Mouse (Mus musculus) myocyte (in vitro differentiated cells): ENCODE data around the gene Hoxa4. TPM values are rescaled to one million over a fixed set of nuclear protein-coding genes. Genes with fewer than 3 reads are reported as not detected.
A peak's percentile ranks its signal among the peaks of the same experiment; 100 is the strongest.

Experiments
- H3K27me3 ChIP-seq: one replicate; pipeline ENCODE4 v1.6.1; 2011; ENCODE audit not compliant: control insufficient read depth, insufficient read depth, insufficient read length
- H3K36me3 ChIP-seq: one replicate; pipeline ENCODE4 v1.6.1; 2011; ENCODE audit not compliant: control insufficient read depth, insufficient read depth
- H3K4me2 ChIP-seq: one replicate; pipeline ENCODE4 v1.6.1; 2011; ENCODE audit warnings: low read depth, control low read depth
- H3K4me3 ChIP-seq: one replicate; pipeline ENCODE4 v1.5.1; 2011; ENCODE audit warnings: mild to moderate bottlenecking, control low read depth, moderate library complexity
- H3K79me2 ChIP-seq: one replicate; pipeline ENCODE4 v1.6.1; 2011; ENCODE audit not compliant: control insufficient read depth, insufficient read depth
- H3ac ChIP-seq: one replicate; pipeline ENCODE4 v1.6.1; 2011; ENCODE audit not compliant: control insufficient read depth, insufficient read length
- CEBPB ChIP-seq: IDR thresholded peaks from 2 replicates; pipeline ENCODE4 v1.6.1; 2011; ENCODE audit warnings: mild to moderate bottlenecking, moderate library complexity; ENCODE audit not compliant: poor library complexity, insufficient read depth, severe bottlenecking
- E2F4 ChIP-seq: IDR thresholded peaks from one replicate; pipeline ENCODE4 v1.6.1; 2011; ENCODE audit warnings: mild to moderate bottlenecking, control low read depth, moderate library complexity; ENCODE audit not compliant: insufficient read depth
- MAX ChIP-seq: IDR thresholded peaks from one replicate; pipeline ENCODE4 v1.6.1; 2011; ENCODE audit warnings: low read depth, mild to moderate bottlenecking, control low read depth
- MYOD1 ChIP-seq, 3 experiments: IDR thresholded peaks; one replicate each; pipeline ENCODE4 v1.6.1; 2011; ENCODE audit warnings: control low read depth in 2 of 3, low read depth in 2 of 3, mild to moderate bottlenecking in 2 of 3, moderate library complexity in 1 of 3; ENCODE audit not compliant: insufficient read length in 2 of 3, control insufficient read depth in 1 of 3
- MYOG ChIP-seq, 3 experiments: IDR thresholded peaks; one replicate each; pipeline ENCODE4 v1.6.1; 2011; ENCODE audit warnings: control low read depth in 2 of 3, low read depth in 2 of 3, mild to moderate bottlenecking in 2 of 3; ENCODE audit not compliant: insufficient read length in 2 of 3, control insufficient read depth in 1 of 3, insufficient read depth in 1 of 3
- POLR2A ChIP-seq: IDR thresholded peaks from one replicate; pipeline ENCODE4 v1.6.1; 2011; ENCODE audit warnings: low read depth, mild to moderate bottlenecking, control low read depth, moderate library complexity; ENCODE audit not compliant: insufficient read length
- POLR2AphosphoS2 ChIP-seq: IDR thresholded peaks from one replicate; pipeline ENCODE4 v1.6.1; 2011; ENCODE audit warnings: low read depth, control low read depth; ENCODE audit not compliant: insufficient read length
- REST ChIP-seq: IDR thresholded peaks from one replicate; pipeline ENCODE4 v1.6.1; 2011; ENCODE audit warnings: mild to moderate bottlenecking, control low read depth, moderate library complexity; ENCODE audit not compliant: insufficient read depth, insufficient read length
- SRF ChIP-seq: IDR thresholded peaks from one replicate; pipeline ENCODE4 v1.6.1; 2011; ENCODE audit warnings: low read depth; ENCODE audit not compliant: control insufficient read depth, insufficient read length
- TCF12 ChIP-seq: IDR thresholded peaks from one replicate; pipeline ENCODE4 v1.6.1; 2011; ENCODE audit warnings: mild to moderate bottlenecking, control low read depth; ENCODE audit not compliant: poor library complexity, insufficient read depth, severe bottlenecking
- TCF3 ChIP-seq: IDR thresholded peaks from one replicate; pipeline ENCODE4 v1.6.1; 2011; ENCODE audit warnings: low read depth, control low read depth; ENCODE audit not compliant: insufficient read length
- USF1 ChIP-seq: IDR thresholded peaks from one replicate; pipeline ENCODE4 v1.6.1; 2011; ENCODE audit warnings: low read depth, mild to moderate bottlenecking, control low read depth, moderate library complexity
- polyA plus RNA-seq: library from polyadenylated mRNA; unstranded; fragments of >200 nt; fragmentation: generic; extraction: Trizol; gene quantifications from one replicate; pipeline ENCODE4 v1.2.1, GENCODE M21; 2012; ENCODE audit warnings: missing spikeins

The Hoxa4 gene
- polyA plus RNA-seq, 1 experiment = 1.4 TPM

- TF ChIP-seq POLR2AphosphoS2 (peak; percentile 57), POLR2A (peak; percentile 68), MYOD1 (IDR thresholded peaks at IDR 0.05; ENCODE audit: control insufficient read depth in 1 of 3, insufficient read length in 2 of 3, low read depth in 2 of 3) (no peak), SRF (no peak)
- no peaks in the 10 kb centered on the region for H3K27me3 ChIP-seq
- H3K79me2 ChIP-seq = peaks cover 48% of the 10 kb centered on the region
- peak overlapping the region; percentile 24 for H3ac ChIP-seq
- H3K4me3 ChIP-seq = peak overlapping the region; percentile 67
- H3K36me3 ChIP-seq = no peaks in the 10 kb centered on the region
- peak overlapping the region; percentile 97 for H3K4me2 ChIP-seq
Observed at GRCm38 (mm10) chr6:52212556-52213118, 21.1 kb upstream of the Hoxa4 start.

DNA sequence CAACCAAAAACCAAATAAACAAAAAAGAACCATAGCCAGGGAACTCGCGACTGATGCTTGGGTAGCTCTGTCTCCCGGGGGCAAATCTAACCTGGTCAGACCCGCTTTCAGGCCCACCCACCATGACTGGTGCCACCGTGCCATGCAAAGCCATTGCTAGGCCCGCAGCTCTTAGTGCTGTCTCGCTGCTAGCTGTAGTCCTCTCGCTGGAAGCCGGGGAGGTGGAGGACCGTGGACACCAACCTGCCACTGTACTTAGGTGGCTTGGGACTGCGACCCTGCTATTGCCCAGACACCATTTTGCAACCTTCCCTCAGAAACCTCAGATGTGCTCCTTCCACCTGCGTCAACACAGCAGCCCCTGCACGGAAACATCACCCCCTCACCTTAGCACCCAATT, 20.4 kb upstream of the Hoxa4 start:
- Histone ChIP-seq H3K79me2 (peaks cover 49% of the 10 kb centered on the region), H3K4me2 (peak overlapping the region; percentile 97), H3K4me3 (peak overlapping the region; percentile 67), H3K36me3 (no peaks in the 10 kb centered on the region), H3ac (peak overlapping the region; percentile 24), H3K27me3 (no peaks in the 10 kb centered on the region)
- TF ChIP-seq TCF12 (no peak), POLR2A (peak; percentile 0)

DNA sequence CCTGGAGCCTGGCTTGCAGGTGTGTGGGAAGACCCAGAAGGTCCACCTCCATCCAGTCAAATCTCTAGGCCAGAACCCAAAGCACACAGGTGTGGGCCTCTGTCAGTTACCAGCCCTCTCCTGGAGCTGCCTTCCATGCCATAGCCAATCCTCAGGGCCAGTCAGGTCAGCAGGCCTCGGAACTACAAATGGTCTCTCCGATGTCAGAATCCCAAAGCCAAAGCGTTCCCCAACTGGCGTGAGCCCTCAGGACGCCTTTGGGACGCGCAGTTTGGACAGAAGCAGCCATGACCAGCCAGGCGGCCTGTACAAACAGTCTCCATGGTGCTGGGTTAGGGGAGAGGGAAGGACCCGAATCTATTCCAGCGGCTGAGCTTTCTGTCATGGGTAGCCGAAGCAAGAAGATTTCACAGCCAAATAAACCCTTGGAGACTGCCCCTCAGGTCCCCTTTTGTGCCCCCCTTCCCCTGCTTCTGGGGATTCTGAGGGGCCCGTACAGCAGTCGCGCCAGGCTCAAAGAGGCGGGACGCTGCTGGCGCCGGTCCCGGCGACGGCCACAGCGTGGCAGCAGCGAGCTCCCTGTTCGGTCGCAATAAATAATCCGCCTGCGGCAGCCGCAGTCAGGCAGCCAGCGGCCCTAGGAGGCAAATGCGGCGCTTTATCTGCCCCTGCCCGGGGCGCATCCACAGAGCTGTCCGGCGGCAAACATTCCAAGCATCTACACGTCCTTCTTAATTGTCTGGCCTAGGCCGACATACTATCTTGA, 19.8 kb upstream of the Hoxa4 start:
- TF ChIP-seq REST (no peak), TCF12 (no peak), MYOG (IDR thresholded peaks at IDR 0.05; ENCODE audit: control insufficient read depth in 1 of 3, insufficient read depth in 1 of 3, insufficient read length in 2 of 3, low read depth in 2 of 3) (peak in 1 of 3 experiments; percentile 27), POLR2A (peak; percentile 55), E2F4 (no peak), SRF (no peak), CEBPB (no peak), TCF3 (no peak), MYOD1 (IDR thresholded peaks at IDR 0.05; ENCODE audit: control insufficient read depth in 1 of 3, insufficient read length in 2 of 3, low read depth in 2 of 3) (peak in 1 of 3 experiments; percentile 46), MAX (no peak), POLR2AphosphoS2 (no peak), USF1 (no peak)
- Histone ChIP-seq H3ac (peak overlapping the region; percentile 24), H3K27me3 (no peaks in the 10 kb centered on the region), H3K36me3 (no peaks in the 10 kb centered on the region), H3K4me2 (peak overlapping the region; percentile 97), H3K79me2 (peaks cover 46% of the 10 kb centered on the region), H3K4me3 (peak overlapping the region; percentile 67)

- peaks cover 39% of the 10 kb centered on the region for H3K79me2 ChIP-seq
- peaks cover 9% of the 10 kb centered on the region for H3K36me3 ChIP-seq
- peak overlapping the region; percentile 67 for H3K4me3 ChIP-seq
- no peak for TF ChIP-seq TCF3
- TF ChIP-seq E2F4 = no peak
- no peak for TF ChIP-seq MYOG (IDR thresholded peaks at IDR 0.05; ENCODE audit: control insufficient read depth in 1 of 3, insufficient read depth in 1 of 3, insufficient read length in 2 of 3, low read depth in 2 of 3)
- H3ac ChIP-seq = no peak overlapping the region
- H3K27me3 ChIP-seq = no peaks in the 10 kb centered on the region
- H3K4me2 ChIP-seq = peak overlapping the region; percentile 64
Observed at GRCm38 (mm10) chr6:52209685-52210046, 18.1 kb upstream of the Hoxa4 start.

DNA sequence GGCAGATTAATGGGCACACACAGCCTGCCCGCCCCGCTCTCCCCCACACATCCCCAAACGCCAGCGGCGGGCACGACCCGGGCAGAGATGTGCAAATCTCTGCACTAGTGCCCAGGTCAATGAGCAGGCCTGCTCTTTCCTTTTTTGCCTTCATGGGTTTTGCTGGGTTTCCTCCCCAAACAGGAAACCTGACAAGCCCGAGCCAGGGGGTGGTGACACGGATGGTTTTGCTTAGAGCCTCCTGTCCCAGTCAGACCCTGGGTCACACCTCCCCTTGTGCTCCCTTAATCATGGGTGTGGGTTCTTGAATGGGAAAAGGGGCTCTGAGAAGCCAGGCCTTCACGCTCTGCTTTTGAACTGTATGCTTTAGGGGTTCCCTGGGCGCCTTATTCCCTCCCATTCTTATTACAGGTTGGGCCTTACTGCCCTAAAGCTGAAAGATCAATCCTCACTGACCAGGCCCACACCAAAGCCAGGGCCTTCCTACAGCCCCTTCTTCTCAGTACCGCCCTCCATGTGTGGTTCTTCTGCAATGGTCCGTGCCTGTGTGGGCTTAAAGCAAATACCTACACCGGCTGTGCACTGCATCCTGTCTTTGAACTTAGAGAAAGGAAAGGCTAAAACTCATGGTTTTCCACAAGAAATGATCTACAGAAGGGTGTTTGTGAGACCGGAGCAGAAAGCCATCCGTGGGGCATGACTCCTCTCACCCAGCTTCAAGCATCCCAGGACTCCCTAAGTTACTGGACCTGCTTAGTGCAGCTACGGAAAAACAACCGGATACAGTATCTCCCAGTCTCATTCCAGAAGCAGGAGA, 17.5 kb upstream of the Hoxa4 start:
- Histone ChIP-seq H3K4me3 (peak overlapping the region; percentile 67), H3K79me2 (peaks cover 39% of the 10 kb centered on the region), H3K36me3 (peaks cover 9% of the 10 kb centered on the region), H3K4me2 (peak overlapping the region; percentile 64), H3K27me3 (no peaks in the 10 kb centered on the region), H3ac (no peak overlapping the region)
- TF ChIP-seq POLR2AphosphoS2 (no peak), MYOG (IDR thresholded peaks at IDR 0.05; ENCODE audit: control insufficient read depth in 1 of 3, insufficient read depth in 1 of 3, insufficient read length in 2 of 3, low read depth in 2 of 3) (no peak), E2F4 (no peak), POLR2A (no peak), CEBPB (no peak), REST (no peak), SRF (no peak), USF1 (no peak), MYOD1 (IDR thresholded peaks at IDR 0.05; ENCODE audit: control insufficient read depth in 1 of 3, insufficient read length in 2 of 3, low read depth in 2 of 3) (no peak), MAX (no peak), TCF12 (no peak), TCF3 (no peak)
